Mouse (Mus musculus): ENCODE data around the gene Gm37240.

DNA sequence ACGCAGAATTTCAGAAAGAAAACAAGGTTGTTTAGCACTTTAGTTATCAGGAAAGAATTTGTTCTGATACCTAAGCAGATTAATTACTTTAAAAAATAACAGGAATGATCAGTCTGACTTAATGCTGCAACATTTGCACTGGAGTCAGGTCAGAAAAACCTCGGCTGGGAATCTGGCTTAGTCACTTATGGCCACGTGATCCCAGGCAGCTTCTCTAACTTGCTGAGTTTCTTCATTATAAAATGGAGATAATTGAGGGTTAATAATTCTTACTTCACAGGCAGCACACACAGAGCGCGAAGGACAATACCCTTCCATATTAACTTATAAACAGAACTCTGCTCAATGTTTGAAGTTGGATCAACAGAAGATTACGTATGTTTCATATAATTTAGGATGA lies 1350.3 kb downstream of the Gm37240 start:
- TF ChIP-seq CTCF (IDR thresholded peaks at IDR 0.05; ENCODE audit: low read depth): no peak
- TF ChIP-seq EP300 (optimal IDR thresholded peaks at IDR 0.05): no peak
